Mouse (Mus musculus) intestine, embryonic 14.5 days (tissue): Measurements from ENCODE around the gene Cilp. TPM values are rescaled to one million over a fixed set of nuclear protein-coding genes. Genes with fewer than 3 reads are reported as not detected.
"Not testable (repeated sequence)": the region's sequence is repeated elsewhere in the genome, so short reads cannot be mapped to it uniquely, and the experiment has no call there.

Experiments
- ATAC-seq: fragments of 200-750 bp; cut with Nextera tagmentation; replicated peaks from 2 replicates; pipeline ENCODE4 v1.8.0; 2017; ENCODE audit warnings: low read depth, moderate number of reproducible peaks, moderate TSS enrichment, moderate library complexity; ENCODE audit not compliant: low FRiP score, low TSS enrichment
- DNase-seq: peaks from one replicate; pipeline ENCODE4 v3.0.0-alpha.2; 2018; ENCODE audit warnings: low spot score
- H3K27ac ChIP-seq: fragments of 300-500 bp; sonication (generic); 2 replicates; pipeline ENCODE4 v1.5.1; 2014; ENCODE audit warnings: low read depth, mild to moderate bottlenecking, control low read depth
- H3K27me3 ChIP-seq: fragments of 300-500 bp; sonication (generic); replicated peaks from 2 replicates; pipeline ENCODE4 v1.6.1; 2014; ENCODE audit warnings: low read length, control low read depth; ENCODE audit not compliant: control insufficient read depth, insufficient read depth
- H3K36me3 ChIP-seq: fragments of 300-500 bp; sonication (generic); 2 replicates; pipeline ENCODE4 v1.6.1; 2014; ENCODE audit warnings: low read length, control low read depth; ENCODE audit not compliant: control insufficient read depth, insufficient read depth
- H3K4me1 ChIP-seq: fragments of 300-500 bp; sonication (generic); replicated peaks from 2 replicates; pipeline ENCODE4 v1.6.1; 2014; ENCODE audit warnings: low read length, control low read depth, mixed read lengths; ENCODE audit not compliant: control insufficient read depth, insufficient read depth
- H3K4me2 ChIP-seq: fragments of 300-500 bp; sonication (generic); 2 replicates; pipeline ENCODE4 v1.6.1; 2014; ENCODE audit warnings: low read length
- H3K4me3 ChIP-seq: fragments of 300-500 bp; sonication (generic); 2 replicates; pipeline ENCODE4 v1.5.1; 2014; ENCODE audit warnings: low read depth, low read length, control low read depth, mixed read lengths
- H3K9ac ChIP-seq: fragments of 300-500 bp; sonication (generic); 2 replicates; pipeline ENCODE4 v1.6.1; 2014; ENCODE audit warnings: mild to moderate bottlenecking, low read length
- H3K9me3 ChIP-seq: fragments of 300-500 bp; sonication (generic); 2 replicates; pipeline ENCODE4 v1.6.1; 2016; ENCODE audit warnings: low read length, control low read depth; ENCODE audit not compliant: control insufficient read depth
- WGBS: fragments of 180-500 bp; shearing (Covaris S2); extraction: QIAGEN DNeasy Blood & Tissue Kit; methylation state at CpG from one replicate; pipeline ENCODE4 v1.1.7; 2014; 5-methylcytosine and 5-hydroxymethylcytosine counted together
- polyA plus RNA-seq: library from polyadenylated mRNA; unstranded; fragments of >200 nt; fragmentation: Nextera tagmentation; extraction: Ambion mirVana; gene quantifications from 2 replicates; pipeline ENCODE4 v1.2.1, GENCODE M21; 2014

Gene Cilp
- polyA plus RNA-seq, 1 experiment from 2014 or later, result 1.1 TPM

GRCm38 (mm10) chr9:65275810-65276530 is 11.0 kb downstream of the Cilp start:
- H3K9me3 ChIP-seq, result no peaks in the 10 kb centered on the region
- no peak overlapping the region for H3K4me2 ChIP-seq
- H3K27me3 ChIP-seq, result no peaks in the 10 kb centered on the region
- 83% methylated on average over 4 of the region's 4 CpGs for WGBS
- no peaks in the 10 kb centered on the region for H3K36me3 ChIP-seq
- DNase-seq (no peak), ATAC-seq (no peak)
- H3K9ac ChIP-seq, result no peak overlapping the region
- no peaks in the 10 kb centered on the region for H3K4me1 ChIP-seq
- H3K4me3 ChIP-seq, result no peak overlapping the region
- H3K27ac ChIP-seq, result no peak overlapping the region

DNA sequence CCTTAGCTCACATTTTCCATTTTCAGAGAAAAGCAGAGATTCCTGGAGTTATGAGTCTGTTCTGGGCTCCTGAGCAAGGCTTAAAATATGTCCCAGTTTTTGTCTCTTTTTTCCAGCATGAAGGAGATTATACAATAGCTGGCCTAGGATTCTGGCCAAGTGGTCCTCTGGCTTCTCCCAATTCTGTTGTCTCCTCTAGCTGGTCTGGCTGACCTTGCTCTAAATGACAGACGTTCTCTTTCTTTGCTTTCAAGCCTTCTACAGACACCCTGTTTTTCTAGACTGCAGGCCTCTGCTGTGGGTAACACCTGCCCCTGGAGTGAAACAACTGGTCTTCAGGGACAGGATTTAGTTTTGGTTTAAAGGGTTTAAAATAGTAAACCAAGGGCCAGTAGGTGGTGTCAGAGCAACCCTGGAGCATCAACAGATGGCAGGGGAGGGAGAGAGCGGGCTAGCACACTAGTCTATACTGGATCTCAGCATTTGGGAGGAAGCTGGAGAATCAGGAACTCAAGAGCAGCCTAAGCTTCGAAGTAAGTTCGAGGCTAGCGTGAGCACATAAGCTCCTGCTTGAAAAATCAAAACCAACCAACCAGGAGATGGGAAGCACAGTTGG is 16.7 kb downstream of the Cilp start:
- 76% methylated on average over 5 of the region's 5 CpGs for WGBS
- H3K9ac ChIP-seq, result no peak overlapping the region
- no peaks in the 10 kb centered on the region for H3K9me3 ChIP-seq
- ATAC-seq, result no peak
- H3K27me3 ChIP-seq, result 0 out of 2 replicates have a peak, but pooled peaks cover 3% of the 10 kb centered on the region
- H3K4me1 ChIP-seq, result no peaks in the 10 kb centered on the region
- no peak overlapping the region for H3K4me2 ChIP-seq
- no peaks in the 10 kb centered on the region for H3K36me3 ChIP-seq
- no peak overlapping the region for H3K27ac ChIP-seq
- no peak overlapping the region for H3K4me3 ChIP-seq
- DNase-seq, result no peak

- DNase-seq (peak; percentile 55), ATAC-seq (no peak)
- 0 out of 2 replicates have a peak, but pooled peaks cover 5% of the 10 kb centered on the region for H3K27me3 ChIP-seq
- H3K9me3 ChIP-seq, result no peaks in the 10 kb centered on the region
- H3K27ac ChIP-seq, result no peak overlapping the region
- WGBS, result 4% methylated on average over 3 of the region's 3 CpGs
- H3K9ac ChIP-seq, result no peak overlapping the region
- no peak overlapping the region for H3K4me3 ChIP-seq
- no peaks in the 10 kb centered on the region for H3K4me1 ChIP-seq
- H3K4me2 ChIP-seq, result no peak overlapping the region
- no peaks in the 10 kb centered on the region for H3K36me3 ChIP-seq
Observed at GRCm38 (mm10) chr9:65283301-65283700, 18.3 kb downstream of the Cilp start.

DNA sequence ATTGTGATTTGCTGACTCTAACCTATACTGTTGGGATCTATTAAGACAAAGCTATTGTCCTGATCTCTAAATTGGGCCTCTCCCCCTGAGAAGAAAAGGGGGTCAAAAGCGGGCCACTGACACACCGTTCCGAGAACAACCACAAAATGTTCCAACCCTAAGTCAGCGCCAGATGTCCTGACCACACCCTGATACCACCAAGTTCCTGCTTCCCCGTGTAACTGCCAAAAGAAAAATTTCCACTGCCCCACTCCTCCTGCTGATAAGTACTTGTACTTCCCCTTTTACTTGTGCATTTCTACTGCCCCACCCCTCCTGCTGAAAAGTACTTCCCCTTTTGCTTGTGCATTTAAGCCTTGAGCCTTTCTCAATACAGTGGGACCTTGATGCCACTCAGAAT is 23.3 kb downstream of the Cilp start:
- not testable (repeated sequence) for H3K4me3 ChIP-seq, H3K4me2 ChIP-seq, ATAC-seq, DNase-seq, H3K36me3 ChIP-seq, H3K27me3 ChIP-seq, H3K9ac ChIP-seq, H3K27ac ChIP-seq, H3K9me3 ChIP-seq, H3K4me1 ChIP-seq
- WGBS, result 85% methylated on average over 5 of the region's 5 CpGs

DNA sequence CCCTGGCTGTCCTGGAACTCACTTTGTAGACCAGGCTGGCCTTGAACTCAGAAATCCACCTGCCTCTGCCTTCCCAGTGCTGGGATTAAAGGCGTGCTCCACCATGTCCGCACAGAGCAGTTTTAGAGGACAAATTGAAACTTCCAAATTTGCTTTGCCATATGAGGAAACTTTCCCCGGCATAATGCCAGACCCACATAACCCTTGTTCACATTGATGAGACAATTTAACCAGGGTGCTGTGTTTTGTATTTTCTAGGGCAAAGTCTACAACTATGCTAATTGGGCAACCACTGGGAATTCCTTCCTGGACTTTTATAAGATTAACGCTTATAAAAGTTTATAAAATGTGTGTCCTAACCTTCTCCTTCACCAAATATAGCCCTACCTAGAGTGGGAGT is 25.0 kb downstream of the Cilp start:
- 0 out of 2 replicates have a peak, but pooled peaks cover 2% of the 10 kb centered on the region for H3K27me3 ChIP-seq
- WGBS, result 96% methylated on average over 4 of the region's 4 CpGs
- H3K4me3 ChIP-seq, result no peak overlapping the region

DNA sequence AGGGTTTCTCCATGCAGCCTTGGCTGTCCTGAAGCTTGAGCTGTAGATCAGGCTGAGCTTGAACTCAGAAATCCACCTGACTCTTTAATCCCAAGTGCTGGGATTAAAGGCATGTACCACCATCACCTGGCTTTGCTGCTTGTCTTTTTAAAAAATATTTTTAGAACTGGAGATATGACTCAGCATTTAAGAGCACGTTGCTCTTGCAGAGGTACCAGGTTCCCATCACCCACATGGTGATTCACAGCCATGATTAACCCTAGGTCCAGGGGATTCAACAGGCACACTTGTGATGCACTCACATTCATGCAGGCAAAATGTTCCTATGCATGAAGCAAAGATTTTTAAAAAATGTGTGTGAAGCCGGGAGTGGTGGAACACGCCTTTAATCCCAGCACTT is 27.4 kb downstream of the Cilp start:
- no peaks in the 10 kb centered on the region for H3K27me3 ChIP-seq
- 86% methylated on average over 3 of the region's 3 CpGs for WGBS

More for the DNA sequence above, 25.0 kb downstream of the Cilp start:
- Histone ChIP-seq H3K4me2 (no peak overlapping the region), H3K36me3 (no peaks in the 10 kb centered on the region), H3K9me3 (no peaks in the 10 kb centered on the region), H3K9ac (no peak overlapping the region), H3K27ac (no peak overlapping the region), H3K4me1 (0 out of 2 replicates have a peak, but pooled peaks cover 6% of the 10 kb centered on the region)
- ATAC-seq (no peak), DNase-seq (no peak)

DNA sequence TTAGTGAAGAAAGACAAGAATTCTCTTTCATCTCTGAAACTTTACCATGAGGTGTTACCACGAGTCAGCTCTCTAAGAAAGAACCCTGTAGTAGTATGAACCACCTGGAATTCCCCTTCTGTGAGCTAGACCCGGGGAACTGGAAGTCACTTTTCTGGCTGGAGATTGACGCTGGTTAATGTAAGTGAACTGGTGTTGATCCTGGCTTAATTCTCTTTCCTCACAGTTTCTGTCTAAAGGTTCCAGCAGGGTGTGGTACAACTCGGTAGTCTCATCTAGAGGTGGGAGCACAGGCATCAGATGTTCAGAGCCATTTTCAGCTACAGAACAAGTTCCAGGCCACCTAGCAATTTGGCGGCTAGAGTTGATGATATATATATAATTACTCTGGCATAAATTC is 28.1 kb downstream of the Cilp start:
- H3K36me3 ChIP-seq, result peaks cover 5% of the 10 kb centered on the region; the same call in 1 of the 2 replicates
- 18% methylated on average over 5 of the region's 5 CpGs for WGBS
- peak overlapping the region; percentile 61 for H3K4me2 ChIP-seq
- H3K4me3 ChIP-seq, result peak overlapping the region; percentile 97
- peak overlapping the region; percentile 82 for H3K27ac ChIP-seq
- ATAC-seq, result no peak
- peak; percentile 55 for DNase-seq
- H3K9me3 ChIP-seq, result no peaks in the 10 kb centered on the region
- no peaks in the 10 kb centered on the region for H3K27me3 ChIP-seq
- H3K9ac ChIP-seq, result peak overlapping the region; percentile 78
- H3K4me1 ChIP-seq, result peaks cover 13% of the 10 kb centered on the region; the same call in 1 of the 2 replicates

More for the DNA sequence above, 27.4 kb downstream of the Cilp start:
- no peak overlapping the region for H3K9ac ChIP-seq
- peaks cover 5% of the 10 kb centered on the region; the same call in 1 of the 2 replicates for H3K36me3 ChIP-seq
- ATAC-seq, result no peak
- H3K4me2 ChIP-seq, result no peak overlapping the region
- no peak overlapping the region for H3K4me3 ChIP-seq
- no peak overlapping the region for H3K27ac ChIP-seq
- no peak for DNase-seq
- peaks cover 13% of the 10 kb centered on the region; the same call in 1 of the 2 replicates for H3K4me1 ChIP-seq
- no peaks in the 10 kb centered on the region for H3K9me3 ChIP-seq

DNA sequence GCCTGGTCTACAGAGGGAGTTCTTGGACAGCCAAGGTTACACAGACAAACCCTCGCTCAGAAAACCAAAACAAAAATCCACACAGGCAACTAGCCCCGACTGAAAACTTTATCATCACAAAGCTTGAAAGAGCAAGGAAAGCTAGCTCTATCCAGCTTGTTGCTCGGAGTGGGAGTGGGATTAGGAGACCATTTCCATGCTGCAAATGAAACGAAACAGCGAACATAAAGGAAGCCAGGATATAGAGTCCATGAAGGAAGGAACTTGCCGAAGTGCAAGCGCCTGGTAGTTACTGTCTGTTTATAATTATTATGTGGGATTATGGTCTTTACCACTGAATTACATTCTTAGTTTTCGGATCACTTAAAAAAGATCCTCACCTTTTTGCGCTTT is 28.6 kb downstream of the Cilp start:
- peak overlapping the region; percentile 78 for H3K9ac ChIP-seq
- H3K4me2 ChIP-seq, result peak overlapping the region; percentile 61
- WGBS, result under 1% methylated on average over 9 of the region's 9 CpGs
- DNase-seq (peak; percentile 73), ATAC-seq (peak; percentile 8; the same call in 1 of the 2 replicates)
- peak overlapping the region; percentile 97 for H3K4me3 ChIP-seq
- peak overlapping the region; percentile 82 for H3K27ac ChIP-seq
- no peaks in the 10 kb centered on the region for H3K9me3 ChIP-seq
- peaks cover 13% of the 10 kb centered on the region; the same call in 1 of the 2 replicates for H3K4me1 ChIP-seq
- H3K27me3 ChIP-seq, result no peaks in the 10 kb centered on the region
- peaks cover 5% of the 10 kb centered on the region; the same call in 1 of the 2 replicates for H3K36me3 ChIP-seq
